Mouse (Mus musculus) E14TG2a.4 (cell line): Measurements from ENCODE around the gene Tns4.

Experiments used
- CTCF ChIP-seq: conservative IDR thresholded peaks from 2 replicates; pipeline ENCODE4 v1.5.1; 2014; ENCODE audit warnings: low read length
- NANOG ChIP-seq: IDR thresholded peaks from 2 replicates; pipeline ENCODE4 v1.6.1; 2014; ENCODE audit warnings: borderline replicate concordance, low read length, mixed read lengths
- POU5F1 ChIP-seq: IDR thresholded peaks from 2 replicates; pipeline ENCODE4 v1.6.1; 2014; ENCODE audit warnings: low read length, borderline replicate concordance

DNA sequence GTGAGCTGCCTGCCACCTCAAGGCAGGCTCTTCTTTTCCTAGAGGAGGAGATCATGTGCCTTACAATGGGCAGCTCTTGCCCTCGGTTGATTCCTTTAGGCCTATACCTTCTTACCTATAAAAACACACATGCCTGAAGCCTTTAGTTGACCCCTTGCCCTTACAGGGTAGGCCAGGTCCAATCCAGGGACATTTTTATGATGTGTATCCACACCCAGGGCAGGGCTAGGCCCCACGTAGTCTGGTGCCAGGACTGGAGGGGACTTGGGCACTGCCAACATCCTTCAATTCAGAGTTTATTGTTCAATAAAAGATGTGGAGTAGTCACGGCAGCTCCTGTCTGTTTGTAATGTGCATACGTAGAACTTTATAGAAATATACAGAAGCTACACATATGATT is 7.3 kb upstream of the Tns4 start:
- no peak for TF ChIP-seq CTCF
- no peak for TF ChIP-seq POU5F1
- no peak for TF ChIP-seq NANOG
